10 mouse cellular contexts compared by ENCODE assay signal in genomic region chr4:133213661-133214060, GRCm38 (mm10). TPM values are rescaled to one million over a fixed set of nuclear protein-coding genes. Genes with fewer than 3 reads are reported as not detected.
A peak's percentile ranks its signal among the peaks of the same experiment; 100 is the strongest.
DNase-seq lines count a peak whose midpoint lies in the region; ATAC-seq and TF ChIP-seq lines count a peak whose summit lies in the region.
"Had no signal": no experiment of that assay in that cellular context is flagged by ENCODE, and none has a peak within 500 bp of the region (broad histone marks: within the 10 kb centered on the region; RNA-seq: fewer than 3 reads in every experiment).

No protein-coding gene starts in this region.

- no peak for TF ChIP-seq CTCF in lung, embryonic 14.5 days (IDR thresholded peaks at IDR 0.05; ENCODE audit: low read depth)
- no peak for TF ChIP-seq CTCF in lung, adult 2 months (IDR thresholded peaks at IDR 0.05; ENCODE audit: insufficient read depth, low read length)

- H3K4me3 ChIP-seq in lung, embryonic 14.5 days (ENCODE audit: low read depth, low read length) = no peak overlapping the region
- no peak overlapping the region for H3K4me3 ChIP-seq in lung, adult 2 months (replicated peaks; ENCODE audit: extremely low read depth, low read depth, low read length)
- H3K4me3 ChIP-seq in embryonic facial prominence, embryonic 15.5 days (replicated peaks) = no peak overlapping the region
- H3K4me3 ChIP-seq in intestine, embryonic 14.5 days (ENCODE audit: low read depth, low read length) = no peak overlapping the region
- peak overlapping the region; percentile 59; the same call in 1 of the 2 replicates for H3K4me3 ChIP-seq in neural tube, embryonic 14.5 days (ENCODE audit: low read depth, low read length)

- H3K9ac ChIP-seq in lung, embryonic 14.5 days = no peak overlapping the region
- H3K9ac ChIP-seq in embryonic facial prominence, embryonic 15.5 days = no peak overlapping the region
- no peak overlapping the region for H3K9ac ChIP-seq in intestine, embryonic 14.5 days (ENCODE audit: low read length)
- H3K9ac ChIP-seq in neural tube, embryonic 14.5 days (replicated peaks; ENCODE audit: low read depth, low read length) = no peak overlapping the region

- H3K36me3 ChIP-seq in lung, embryonic 14.5 days (ENCODE audit: insufficient read depth) = no peaks in the 10 kb centered on the region
- H3K36me3 ChIP-seq in embryonic facial prominence, embryonic 15.5 days = no peaks in the 10 kb centered on the region
- no peaks in the 10 kb centered on the region for H3K36me3 ChIP-seq in intestine, embryonic 14.5 days (ENCODE audit: control insufficient read depth, insufficient read depth, low read length)
- H3K36me3 ChIP-seq in neural tube, embryonic 14.5 days (ENCODE audit: control insufficient read depth, insufficient read depth, low read length) = no peaks in the 10 kb centered on the region

- no peak for DNase-seq in lung, embryonic 14.5 days
- no peak for DNase-seq in lung, adult 2 months
- DNase-seq in intestine, embryonic 14.5 days (ENCODE audit: low spot score) = no peak
- DNase-seq in thymus, postnatal 14 days = no peak
- DNase-seq in layer of hippocampus, adult 18-20 months (ENCODE audit: low spot score in 2 of 2) = no peak
- DNase-seq in layer of hippocampus, postnatal 36 days = no peak
- DNase-seq: heart, adult 11 months had no signal

- H3K27me3 ChIP-seq in lung, embryonic 14.5 days (ENCODE audit: insufficient read depth, low read length) = peaks cover 28% of the 10 kb centered on the region; the same call in 1 of the 2 replicates
- H3K27me3 ChIP-seq in embryonic facial prominence, embryonic 15.5 days = peaks cover 35% of the 10 kb centered on the region
- peaks cover 24% of the 10 kb centered on the region for H3K27me3 ChIP-seq in intestine, embryonic 14.5 days (replicated peaks; ENCODE audit: control insufficient read depth, insufficient read depth, low read length)
- H3K27me3 ChIP-seq in neural tube, embryonic 14.5 days (ENCODE audit: control insufficient read depth, insufficient read depth, low read length) = peaks cover 7% of the 10 kb centered on the region

- no peak for TF ChIP-seq POLR2A in lung, adult 2 months (IDR thresholded peaks at IDR 0.05; ENCODE audit: borderline replicate concordance, extremely low read depth, low read depth, low read length)

- peaks cover 11% of the 10 kb centered on the region for H3K4me1 ChIP-seq in lung, embryonic 14.5 days (ENCODE audit: insufficient read depth)
- peaks cover 6% of the 10 kb centered on the region for H3K4me1 ChIP-seq in lung, adult 2 months (ENCODE audit: control insufficient read depth, insufficient read depth, low read length)
- peaks cover 32% of the 10 kb centered on the region for H3K4me1 ChIP-seq in embryonic facial prominence, embryonic 15.5 days
- H3K4me1 ChIP-seq in intestine, embryonic 14.5 days (replicated peaks; ENCODE audit: control insufficient read depth, insufficient read depth, low read length) = peaks cover 11% of the 10 kb centered on the region
- H3K4me1 ChIP-seq in neural tube, embryonic 14.5 days (ENCODE audit: control insufficient read depth, insufficient read depth, low read length) = peaks cover 13% of the 10 kb centered on the region

- peak overlapping the region; percentile 100 for H3K4me2 ChIP-seq in lung, embryonic 14.5 days
- H3K4me2 ChIP-seq in embryonic facial prominence, embryonic 15.5 days (replicated peaks) = peak overlapping the region; percentile 99
- H3K4me2 ChIP-seq in intestine, embryonic 14.5 days (ENCODE audit: low read length) = peak overlapping the region; percentile 90
- peak overlapping the region; percentile 94 for H3K4me2 ChIP-seq in neural tube, embryonic 14.5 days (ENCODE audit: low read depth, low read length)

- no peak overlapping the region for H3K27ac ChIP-seq in lung, embryonic 14.5 days (ENCODE audit: low read depth)
- H3K27ac ChIP-seq in embryonic facial prominence, embryonic 15.5 days (replicated peaks) = no peak overlapping the region
- H3K27ac ChIP-seq in intestine, embryonic 14.5 days (ENCODE audit: low read depth) = no peak overlapping the region
- no peak overlapping the region for H3K27ac ChIP-seq in neural tube, embryonic 14.5 days (ENCODE audit: low read depth, low read length)

- 0 out of 2 replicates have a peak, but pooled peaks have one; percentile 9 for ATAC-seq in lung, embryonic 14.5 days (ENCODE audit: insufficient read depth)
- ATAC-seq in embryonic facial prominence, embryonic 15.5 days (ENCODE audit: insufficient number of reproducible peaks, low FRiP score, low TSS enrichment, low read depth) = no peak
- ATAC-seq in intestine, embryonic 14.5 days (replicated peaks; ENCODE audit: low FRiP score, low TSS enrichment, low read depth) = no peak
- peak; percentile 22; the same call in 1 of the 2 replicates for ATAC-seq in neural tube, embryonic 14.5 days (ENCODE audit: low read depth)

- H3K9me3 ChIP-seq in lung, embryonic 14.5 days (ENCODE audit: low read depth, low read length) = no peaks in the 10 kb centered on the region
- H3K9me3 ChIP-seq in embryonic facial prominence, embryonic 15.5 days (replicated peaks) = no peaks in the 10 kb centered on the region
- no peaks in the 10 kb centered on the region for H3K9me3 ChIP-seq in intestine, embryonic 14.5 days (ENCODE audit: control insufficient read depth, low read length)
- H3K9me3 ChIP-seq in neural tube, embryonic 14.5 days (ENCODE audit: control insufficient read depth, low read length) = no peaks in the 10 kb centered on the region

- 17% methylated on average over 10 of the region's 10 CpGs for WGBS in lung, embryonic 14.5 days
- WGBS in lung, adult 2 months = 37% methylated on average over 10 of the region's 10 CpGs
- WGBS in embryonic facial prominence, embryonic 15.5 days = 16% methylated on average over 10 of the region's 10 CpGs
- 14% methylated on average over 10 of the region's 10 CpGs for WGBS in intestine, embryonic 14.5 days
- 9% methylated on average over 10 of the region's 10 CpGs for WGBS in neural tube, embryonic 14.5 days

RNA-seq across cellular contexts. Expression of gene Gpr3, which starts 1.3 kb away (rescaled TPM):
- polyA plus RNA-seq in lung, embryonic 14.5 days (2014; fragmentation: Nextera tagmentation; extraction: Ambion mirVana) = 0.18 TPM in 1 of 2 replicates, not detected in the other
- polyA plus RNA-seq in lung, adult 2 months (2012; rRNA removed) = 0.18 and 0.60 TPM in 2 replicates
- 0.07 and 0.24 TPM in 2 replicates for polyA plus RNA-seq in embryonic facial prominence, embryonic 15.5 days (2015; fragmentation: Nextera tagmentation; extraction: Ambion mirVana)
- not detected in 2 replicates for polyA plus RNA-seq in intestine, embryonic 14.5 days (2014; fragmentation: Nextera tagmentation; extraction: Ambion mirVana)
- polyA plus RNA-seq in neural tube, embryonic 14.5 days (2014; fragmentation: Nextera tagmentation; extraction: Ambion mirVana) = 2.4 and 2.5 TPM in 2 replicates
- total RNA-seq in layer of hippocampus, adult 18-20 months (2021) = 1 to 10 TPM; 7.3 to 7.6 TPM
- total RNA-seq in layer of hippocampus, postnatal 36 days (2021) = 1 to 10 TPM; 6.8 to 7.3 TPM
- total RNA-seq: neutrophil, adult 5-6 weeks had no signal

RNA-seq across cellular contexts. Expression of gene Cd164l2, which starts 1.7 kb away (rescaled TPM):
- polyA plus RNA-seq in lung, embryonic 14.5 days (2014; fragmentation: Nextera tagmentation; extraction: Ambion mirVana) = 5.0 and 7.4 TPM in 2 replicates
- polyA plus RNA-seq in lung, adult 2 months (2012; rRNA removed) = 2.8 and 4.3 TPM in 2 replicates
- 8.8 and 9.3 TPM in 2 replicates for polyA plus RNA-seq in embryonic facial prominence, embryonic 15.5 days (2015; fragmentation: Nextera tagmentation; extraction: Ambion mirVana)
- 1.9 and 2.5 TPM in 2 replicates for polyA plus RNA-seq in intestine, embryonic 14.5 days (2014; fragmentation: Nextera tagmentation; extraction: Ambion mirVana)
- 0.82 and 2.0 TPM in 2 replicates for polyA plus RNA-seq in neural tube, embryonic 14.5 days (2014; fragmentation: Nextera tagmentation; extraction: Ambion mirVana)
- total RNA-seq in layer of hippocampus, adult 18-20 months (2021) = 1 to 10 TPM; 3.0 to 3.4 TPM
- total RNA-seq in layer of hippocampus, postnatal 36 days (2021) = 1 to 10 TPM; 3.7 to 5.8 TPM

RNA-seq across cellular contexts. Expression of gene Map3k6, which starts 27.0 kb away (rescaled TPM):
- polyA plus RNA-seq in lung, embryonic 14.5 days (2014; fragmentation: Nextera tagmentation; extraction: Ambion mirVana) = 2.0 and 2.2 TPM in 2 replicates
- 27.9 and 38.2 TPM in 2 replicates for polyA plus RNA-seq in lung, adult 2 months (2012; rRNA removed)
- polyA plus RNA-seq in embryonic facial prominence, embryonic 15.5 days (2015; fragmentation: Nextera tagmentation; extraction: Ambion mirVana) = 17.4 and 20.6 TPM in 2 replicates
- polyA plus RNA-seq in intestine, embryonic 14.5 days (2014; fragmentation: Nextera tagmentation; extraction: Ambion mirVana) = 2.8 and 3.2 TPM in 2 replicates
- 2.6 and 2.9 TPM in 2 replicates for polyA plus RNA-seq in neural tube, embryonic 14.5 days (2014; fragmentation: Nextera tagmentation; extraction: Ambion mirVana)
- 1 to 10 TPM; 5.6 to 6.9 TPM for total RNA-seq in layer of hippocampus, adult 18-20 months (2021)
- total RNA-seq in layer of hippocampus, postnatal 36 days (2021) = 1 to 10 TPM; 3.9 to 5.9 TPM

RNA-seq across cellular contexts. Expression of gene Sytl1, which starts 49.3 kb away (rescaled TPM):
- 0.73 and 0.84 TPM in 2 replicates for polyA plus RNA-seq in lung, embryonic 14.5 days (2014; fragmentation: Nextera tagmentation; extraction: Ambion mirVana)
- polyA plus RNA-seq in lung, adult 2 months (2012; rRNA removed) = 7.4 and 23.0 TPM in 2 replicates
- polyA plus RNA-seq in embryonic facial prominence, embryonic 15.5 days (2015; fragmentation: Nextera tagmentation; extraction: Ambion mirVana) = 39.7 and 40.2 TPM in 2 replicates
- polyA plus RNA-seq in intestine, embryonic 14.5 days (2014; fragmentation: Nextera tagmentation; extraction: Ambion mirVana) = 1.5 and 2.2 TPM in 2 replicates
- 0.12 and 0.21 TPM in 2 replicates for polyA plus RNA-seq in neural tube, embryonic 14.5 days (2014; fragmentation: Nextera tagmentation; extraction: Ambion mirVana)
- 1 to 10 TPM in 1 of 2 experiments, under 1 TPM in 1; 0.68 to 1.6 TPM for total RNA-seq in layer of hippocampus, adult 18-20 months (2021)
- total RNA-seq in layer of hippocampus, postnatal 36 days (2021) = under 1 TPM; 0.70 to 0.99 TPM

Comparison
In these comparisons a context has a peak if more than half of its experiments do, and no peak if none do; other contexts are left out.
1. ATAC-seq: peak in lung, embryonic 14.5 days (single experiment) and neural tube, embryonic 14.5 days (single experiment); none in embryonic facial prominence, embryonic 15.5 days (single experiment) and intestine, embryonic 14.5 days (single experiment).
2. Peak in every context shown above with its lines, with median percentiles within 50 percentile points of each other: H3K4me2 ChIP-seq.